Mouse (Mus musculus) embryonic fibroblast, embryonic 13.5 days (primary cell): Measurements from ENCODE around the gene Pbp2. TPM values are rescaled to one million over a fixed set of nuclear protein-coding genes. Genes with fewer than 3 reads are reported as not detected.

Source experiments
- H3K27ac ChIP-seq: 2 replicates; pipeline ENCODE4 v1.5.1; 2012; ENCODE audit warnings: low read length, control low read depth, inconsistent platforms; ENCODE audit not compliant: insufficient read depth
- H3K4me1 ChIP-seq: 2 replicates; pipeline ENCODE4 v1.6.1; 2011; ENCODE audit warnings: low read length; ENCODE audit not compliant: control insufficient read depth, insufficient read depth
- H3K4me3 ChIP-seq: 2 replicates; pipeline ENCODE4 v1.5.1; 2011; ENCODE audit warnings: mild to moderate bottlenecking, control low read depth, low read length; ENCODE audit not compliant: insufficient read depth
- CTCF ChIP-seq: IDR thresholded peaks from 2 replicates; pipeline ENCODE4 v1.5.1; 2011; ENCODE audit warnings: mild to moderate bottlenecking, control low read depth, low read length, moderate library complexity, borderline replicate concordance; ENCODE audit not compliant: insufficient read depth
- POLR2A ChIP-seq: IDR thresholded peaks from 2 replicates; pipeline ENCODE4 v1.6.1; 2011; ENCODE audit warnings: low read depth, mild to moderate bottlenecking, control low read depth, low read length, moderate library complexity
- polyA plus RNA-seq: library from polyadenylated mRNA; stranded (reverse); fragments of >200 nt; gene quantifications from 2 replicates; pipeline ENCODE4 v1.2.4, GENCODE M21; 2011; ENCODE audit warnings: low read depth; ENCODE audit not compliant: missing spikeins, insufficient read length

Gene Pbp2
- polyA plus RNA-seq = 1.1 and 4.3 TPM in 2 replicates

GRCm38 (mm10) chr6:135310305-135310704, at the start of gene Pbp2:
TSS of gene Pbp2 (minus strand) at chr6:135310405.
- no peak within 1 kb of the TSS for H3K4me3 ChIP-seq
- TF ChIP-seq CTCF (no peak), POLR2A (no peak)
- H3K27ac ChIP-seq = no peak within 1 kb of the TSS
- H3K4me1 ChIP-seq = peaks cover 6% of the 10 kb centered on the region; the same call in 1 of the 2 replicates

- peaks cover 13% of the 10 kb centered on the region for H3K4me1 ChIP-seq
- no peak overlapping the region for H3K4me3 ChIP-seq
- H3K27ac ChIP-seq = no peak overlapping the region
- TF ChIP-seq POLR2A (no peak), CTCF (no peak)
These were observed 44.7 kb upstream of the Pbp2 start for GRCm38 (mm10) chr6:135354953-135355352.

DNA sequence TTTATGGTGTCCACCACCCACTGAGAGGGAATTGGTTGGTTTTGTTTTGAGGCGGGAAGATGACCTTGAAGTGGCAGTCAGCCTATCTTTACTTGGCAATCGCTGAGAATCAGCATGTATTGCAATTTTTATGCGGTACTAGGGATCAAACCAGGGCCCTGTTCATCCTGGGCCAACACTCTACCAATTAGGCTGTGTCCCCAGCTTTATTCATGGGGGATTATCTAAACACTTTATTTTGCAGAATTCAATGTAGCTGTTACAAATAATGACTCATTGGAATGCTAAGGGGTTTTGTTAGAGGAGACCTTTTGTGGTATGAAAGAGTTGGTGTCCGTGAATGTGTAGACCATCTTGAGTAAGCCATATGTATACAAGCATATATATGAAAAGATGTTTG, 42.3 kb upstream of the Pbp2 start:
- Histone ChIP-seq H3K4me1 (peaks cover 13% of the 10 kb centered on the region), H3K27ac (0 out of 2 replicates have a peak overlapping the region, but pooled peaks have one; percentile 32), H3K4me3 (no peak overlapping the region)
- TF ChIP-seq CTCF = no peak
- no peak for TF ChIP-seq POLR2A

DNA sequence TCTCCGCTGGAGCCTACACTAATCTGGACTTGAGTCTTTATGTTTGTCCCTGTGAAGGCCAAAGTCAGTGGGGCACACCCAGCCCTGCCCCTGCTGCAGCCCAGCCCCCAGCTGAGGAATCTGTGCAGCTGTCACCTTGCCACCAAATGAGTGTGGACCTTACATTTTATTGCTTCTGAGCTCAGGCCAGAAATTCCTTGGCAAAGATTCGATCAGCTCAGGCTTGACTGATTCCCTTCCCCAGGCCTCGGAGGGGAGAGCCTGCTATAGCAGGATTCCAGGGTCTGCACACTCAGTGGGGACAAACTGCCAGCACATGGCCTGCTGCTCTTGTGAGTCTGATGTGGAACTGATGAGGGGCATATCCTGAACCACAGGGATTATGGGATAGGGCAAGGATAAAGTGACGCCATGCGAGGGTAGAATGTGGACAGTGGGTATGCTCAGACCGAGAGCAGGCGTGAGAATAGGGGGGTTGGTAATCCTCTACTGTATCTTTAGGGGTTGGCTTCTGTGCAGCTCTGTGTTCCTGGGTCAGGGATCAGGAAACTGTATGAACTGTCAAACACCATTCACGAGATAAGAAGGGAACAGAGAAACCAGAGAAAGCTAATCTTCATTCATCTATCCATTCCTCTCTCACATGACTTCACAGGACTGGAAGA, 41.6 kb upstream of the Pbp2 start:
- H3K4me1 ChIP-seq = peaks cover 13% of the 10 kb centered on the region
- H3K27ac ChIP-seq = peak overlapping the region; percentile 32; the same call in 1 of the 2 replicates
- H3K4me3 ChIP-seq = no peak overlapping the region
- TF ChIP-seq POLR2A (no peak), CTCF (no peak)

GRCm38 (mm10) chr6:135341076-135341378, 30.8 kb upstream of the Pbp2 start:
- no peak for TF ChIP-seq POLR2A
- TF ChIP-seq CTCF = no peak
- Histone ChIP-seq H3K4me3 (no peak overlapping the region), H3K27ac (peak overlapping the region; percentile 82), H3K4me1 (peaks cover 8% of the 10 kb centered on the region)

GRCm38 (mm10) chr6:135340355-135341075, 30.3 kb upstream of the Pbp2 start:
- TF ChIP-seq CTCF (no peak), POLR2A (no peak)
- Histone ChIP-seq H3K27ac (peak overlapping the region; percentile 82), H3K4me1 (peaks cover 8% of the 10 kb centered on the region), H3K4me3 (no peak overlapping the region)

GRCm38 (mm10) chr6:135336376-135336775, 26.2 kb upstream of the Pbp2 start:
- H3K4me1 ChIP-seq = peaks cover 27% of the 10 kb centered on the region

DNA sequence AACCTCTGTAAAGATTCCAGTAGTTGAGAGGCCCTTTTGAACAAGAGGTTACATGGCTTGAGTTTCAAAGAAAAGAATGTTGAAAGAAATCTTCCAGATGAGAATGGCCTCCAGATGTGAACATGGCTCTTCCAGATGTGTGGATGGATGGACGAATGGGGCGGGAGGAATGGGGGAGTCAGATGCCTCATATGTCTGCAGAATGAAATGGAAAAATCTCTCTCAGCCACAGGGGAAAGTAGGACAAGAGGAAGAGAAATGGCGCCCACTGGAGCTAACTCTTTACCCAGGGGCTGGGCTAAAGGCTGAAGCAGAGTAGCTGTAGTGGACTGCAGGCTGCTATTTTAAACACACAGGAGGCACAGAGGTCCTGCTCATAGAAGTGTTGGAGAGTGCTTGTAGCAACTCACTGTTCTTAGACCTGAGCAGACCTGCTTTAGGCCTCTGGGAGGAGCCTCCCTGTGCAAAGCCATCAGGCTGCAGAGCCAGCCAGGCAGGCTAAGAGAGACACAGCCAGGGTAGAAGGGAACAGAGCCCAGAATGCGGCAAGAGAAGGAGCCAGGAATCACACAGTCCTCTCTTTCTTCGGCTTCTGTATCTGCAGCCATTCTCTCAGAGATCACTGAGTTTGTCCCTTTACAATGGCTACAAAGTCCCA, 23.9 kb upstream of the Pbp2 start:
- peaks cover 22% of the 10 kb centered on the region for H3K4me1 ChIP-seq
- TF ChIP-seq POLR2A = 0 out of 2 replicates have a peak, but pooled peaks have one; percentile 16
- no peak for TF ChIP-seq CTCF
- H3K4me3 ChIP-seq = no peak overlapping the region
- H3K27ac ChIP-seq = peak overlapping the region; percentile 90

More at GRCm38 (mm10) chr6:135336376-135336775, 26.2 kb upstream of the Pbp2 start:
- Histone ChIP-seq H3K27ac (no peak overlapping the region), H3K4me3 (no peak overlapping the region)
- no peak for TF ChIP-seq POLR2A

DNA sequence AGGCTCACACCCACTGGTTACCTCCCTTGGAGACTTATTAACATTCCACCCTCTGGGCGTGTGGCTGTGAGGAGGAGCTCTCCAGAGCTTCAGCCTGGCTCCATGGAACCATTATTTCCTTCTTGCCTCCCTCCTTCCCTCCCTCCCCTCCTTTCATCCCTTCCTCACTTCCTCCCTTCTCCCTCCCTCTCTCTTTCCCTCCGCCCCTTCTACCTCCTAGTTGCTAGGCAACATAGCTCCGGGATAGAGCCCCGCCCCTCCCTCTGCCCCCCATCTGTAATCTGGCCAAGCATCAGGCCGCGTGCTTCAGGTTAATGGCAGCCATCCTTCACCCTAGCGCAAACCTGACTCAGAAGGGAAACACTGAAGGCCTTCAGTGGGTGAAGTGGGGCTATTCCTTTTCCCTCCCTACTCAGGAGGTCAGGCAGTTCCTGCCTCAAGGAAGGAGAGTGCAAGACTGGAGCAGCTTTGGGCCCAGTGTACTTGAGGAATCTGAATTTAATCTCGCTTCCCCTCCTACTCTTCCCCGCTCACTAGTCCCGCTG, 22.6 kb upstream of the Pbp2 start:
- TF ChIP-seq CTCF = no peak
- TF ChIP-seq POLR2A = 0 out of 2 replicates have a peak, but pooled peaks have one; percentile 11
- H3K27ac ChIP-seq = peak overlapping the region; percentile 90

More for the DNA sequence above, 22.6 kb upstream of the Pbp2 start:
- Histone ChIP-seq H3K4me1 (peaks cover 22% of the 10 kb centered on the region), H3K4me3 (no peak overlapping the region)
